Mouse (Mus musculus) ZHBTc4 (cell line): ENCODE data around the gene Zdhhc19.

ENCODE experiments used
- DNase-seq: peaks from one replicate; pipeline ENCODE4 v3.0.0-alpha.2; 2011; ENCODE audit warnings: low read depth, low spot score

The Zdhhc19 gene

DNA sequence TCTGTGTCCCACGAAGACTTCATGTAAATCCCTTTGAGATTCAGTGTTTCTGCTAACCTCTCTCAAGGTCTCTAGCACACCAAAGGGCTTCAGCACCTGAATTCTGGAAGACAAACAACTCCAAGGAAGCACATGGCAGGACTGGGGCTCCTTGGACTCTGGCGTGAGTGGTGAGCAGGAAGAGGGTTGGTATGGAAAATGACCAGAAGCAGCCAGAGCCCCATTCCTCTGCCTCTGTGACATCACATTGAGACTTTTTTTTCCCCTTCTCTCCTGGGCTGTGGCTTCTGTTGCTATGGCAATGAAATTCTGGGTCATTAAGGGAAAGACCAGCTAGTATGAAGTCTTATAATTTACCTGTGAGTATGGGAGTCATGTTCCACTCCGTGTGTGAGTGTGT lies at the start of gene Zdhhc19:
Gene Zdhhc19, plus strand, starts transcription at position 301 of the 400 bp plus-strand sequence.
- DNase-seq = no peak

- DNase-seq = no peak
Measured at GRCm38 (mm10) chr16:32446563-32447138, 49.4 kb upstream of the Zdhhc19 start.

DNA sequence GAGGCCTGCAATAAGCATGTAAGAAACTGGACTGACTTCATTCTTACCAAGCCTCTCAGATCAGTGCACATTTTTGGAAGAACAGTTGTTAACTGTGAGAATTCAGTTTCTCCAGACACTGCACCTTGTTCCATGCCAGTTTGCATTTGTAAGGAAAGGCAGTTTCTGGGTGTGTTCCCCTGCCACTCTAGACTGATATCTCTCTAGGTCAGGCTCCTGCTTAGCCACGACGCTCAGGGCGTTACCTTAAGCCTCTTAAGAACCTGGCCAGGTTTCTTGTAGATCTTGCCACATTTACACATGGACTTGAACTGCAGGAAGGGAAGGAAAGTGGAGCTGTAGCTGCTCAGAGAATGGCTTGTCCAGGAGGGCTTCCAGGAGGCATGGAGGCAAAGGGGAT lies 46.4 kb upstream of the Zdhhc19 start:
- DNase-seq = peak; percentile 24

GRCm38 (mm10) chr16:32450133-32450532 lies 45.9 kb upstream of the Zdhhc19 start:
- no peak for DNase-seq

DNA sequence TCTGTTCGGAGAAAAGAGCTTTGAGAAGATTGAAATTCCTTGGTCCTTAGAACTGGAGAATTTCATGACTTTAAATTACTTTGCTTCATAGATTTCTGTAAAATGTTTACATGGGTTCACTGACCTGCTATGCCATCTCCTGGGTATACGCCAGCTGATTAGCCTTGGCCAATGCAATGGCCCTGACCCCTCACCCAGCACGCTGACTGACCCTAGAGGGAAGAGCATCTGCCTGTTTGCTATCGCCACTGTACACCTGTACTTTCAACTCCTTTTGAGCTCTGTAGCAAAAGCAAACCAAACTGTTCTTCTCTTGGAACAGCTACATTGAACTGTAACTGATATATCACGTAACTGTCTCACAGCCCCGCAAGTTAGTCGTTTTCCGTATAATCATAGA lies 43.0 kb upstream of the Zdhhc19 start:
- no peak for DNase-seq

DNA sequence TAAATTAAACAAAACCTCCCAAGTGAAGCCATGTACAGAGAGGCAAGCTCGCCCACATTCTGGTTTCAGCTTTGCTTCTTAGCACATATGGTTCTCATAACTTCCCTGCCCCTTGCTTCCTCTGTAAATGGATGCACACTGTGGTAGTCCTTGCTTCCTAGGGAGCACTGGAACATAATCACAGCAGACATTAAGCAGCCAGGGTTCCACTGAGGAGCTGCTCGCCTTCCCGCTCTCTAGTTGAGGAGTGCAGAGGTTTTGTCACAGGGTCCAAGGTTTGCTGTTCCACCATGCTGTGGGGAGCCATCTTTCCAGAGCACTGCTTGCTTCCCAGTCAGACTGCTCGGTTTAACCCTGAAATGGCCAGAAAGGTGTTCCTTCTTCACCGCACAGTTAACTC lies 41.4 kb upstream of the Zdhhc19 start:
- DNase-seq = no peak

- DNase-seq = no peak
Measured at GRCm38 (mm10) chr16:32456086-32456485, 40.0 kb upstream of the Zdhhc19 start.

GRCm38 (mm10) chr16:32456761-32457160 lies 39.3 kb upstream of the Zdhhc19 start:
- no peak for DNase-seq

GRCm38 (mm10) chr16:32457589-32458386 lies 38.3 kb upstream of the Zdhhc19 start:
- DNase-seq = peak; percentile 70

- DNase-seq = no peak
Measured at GRCm38 (mm10) chr16:32460518-32460917, 35.5 kb upstream of the Zdhhc19 start.

DNA sequence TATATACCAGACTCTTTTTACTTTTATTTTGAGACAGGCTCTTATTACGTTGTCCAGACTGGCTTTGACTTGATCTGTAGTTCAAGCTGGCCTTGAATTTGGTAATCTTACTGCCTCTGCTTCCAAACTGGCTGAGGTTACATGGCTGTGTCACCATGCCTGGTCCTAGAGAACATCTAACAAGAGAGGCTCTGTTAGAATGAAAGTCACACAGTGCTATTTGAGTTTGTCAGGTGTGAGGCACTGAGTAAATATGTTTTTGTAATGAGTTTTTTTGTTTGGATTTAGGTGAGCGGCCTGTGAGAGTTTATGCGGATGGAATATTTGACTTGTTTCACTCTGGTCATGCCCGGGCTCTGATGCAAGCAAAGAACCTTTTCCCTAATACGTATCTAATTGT lies 34.4 kb upstream of the Zdhhc19 start:
- no peak for DNase-seq

GRCm38 (mm10) chr16:32462950-32463349 lies 33.1 kb upstream of the Zdhhc19 start:
- no peak for DNase-seq

DNA sequence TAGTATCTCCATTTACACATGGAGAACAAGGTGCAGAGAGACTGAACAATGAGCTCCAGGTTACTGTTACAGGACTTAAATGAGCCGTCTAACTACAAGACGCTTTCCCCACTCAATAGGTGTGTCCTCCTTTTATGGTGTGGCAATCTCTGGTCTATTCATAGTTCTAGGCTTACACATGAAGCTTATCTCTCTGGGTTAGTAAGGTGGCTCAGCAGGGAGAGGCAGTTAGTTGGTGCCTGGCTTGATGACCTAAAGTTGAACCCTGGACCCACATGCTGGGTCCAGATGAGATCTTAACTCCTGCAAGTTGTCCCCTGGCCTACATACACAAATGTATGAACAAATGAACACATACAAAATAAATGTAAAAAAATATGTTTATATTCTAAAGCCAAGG lies 32.6 kb upstream of the Zdhhc19 start:
- no peak for DNase-seq

- DNase-seq = no peak
Measured at GRCm38 (mm10) chr16:32464908-32465307, 31.2 kb upstream of the Zdhhc19 start.

DNA sequence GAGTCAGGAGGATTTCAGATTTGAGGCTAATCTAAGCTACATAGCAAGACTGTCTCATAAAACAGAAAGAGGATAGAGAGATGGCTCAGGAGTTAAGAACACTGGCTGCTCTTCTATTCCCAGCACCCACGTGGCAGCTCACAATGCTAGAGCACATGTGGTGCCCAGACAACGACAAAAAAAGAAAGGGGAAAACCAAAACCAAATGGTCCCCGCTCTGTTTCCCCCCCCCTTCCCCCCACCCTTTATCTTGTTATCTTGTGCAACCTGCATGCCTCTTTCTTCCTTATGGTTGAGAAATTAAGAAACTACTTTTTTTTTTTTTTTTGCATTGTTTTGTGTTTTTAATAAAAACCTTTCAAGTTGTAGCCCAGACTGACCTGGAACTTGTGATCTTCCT lies 27.6 kb upstream of the Zdhhc19 start:
- no peak for DNase-seq

GRCm38 (mm10) chr16:32469404-32470105 lies 26.5 kb upstream of the Zdhhc19 start:
- no peak for DNase-seq

GRCm38 (mm10) chr16:32472276-32473015 lies 23.6 kb upstream of the Zdhhc19 start:
- no peak for DNase-seq

DNA sequence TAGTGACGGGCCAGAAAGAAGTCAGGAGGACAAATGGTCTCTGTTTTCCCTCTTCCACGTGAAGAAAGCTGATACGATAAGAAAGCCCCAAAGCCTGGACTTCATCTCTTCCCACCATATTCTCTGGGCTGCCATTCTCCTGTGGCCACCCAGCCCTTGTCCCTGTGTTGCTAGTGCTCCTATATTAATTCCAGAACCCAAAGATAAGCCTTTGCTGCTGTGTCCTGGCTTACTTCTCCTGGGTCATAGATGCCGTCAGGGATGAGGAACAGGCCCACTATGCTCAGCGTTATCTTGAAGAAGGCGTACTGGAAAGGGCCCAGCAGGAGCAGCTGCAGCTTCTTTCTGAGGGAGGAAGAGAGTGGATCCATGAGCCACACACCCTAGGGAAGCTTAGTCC lies 18.8 kb upstream of the Zdhhc19 start:
- DNase-seq = no peak

- DNase-seq = no peak
Measured at GRCm38 (mm10) chr16:32479415-32479814, 16.6 kb upstream of the Zdhhc19 start.

- peak; percentile 85 for DNase-seq
Measured at GRCm38 (mm10) chr16:32484431-32484871, 11.6 kb upstream of the Zdhhc19 start.

GRCm38 (mm10) chr16:32485209-32485608 lies 10.9 kb upstream of the Zdhhc19 start:
- no peak for DNase-seq

DNA sequence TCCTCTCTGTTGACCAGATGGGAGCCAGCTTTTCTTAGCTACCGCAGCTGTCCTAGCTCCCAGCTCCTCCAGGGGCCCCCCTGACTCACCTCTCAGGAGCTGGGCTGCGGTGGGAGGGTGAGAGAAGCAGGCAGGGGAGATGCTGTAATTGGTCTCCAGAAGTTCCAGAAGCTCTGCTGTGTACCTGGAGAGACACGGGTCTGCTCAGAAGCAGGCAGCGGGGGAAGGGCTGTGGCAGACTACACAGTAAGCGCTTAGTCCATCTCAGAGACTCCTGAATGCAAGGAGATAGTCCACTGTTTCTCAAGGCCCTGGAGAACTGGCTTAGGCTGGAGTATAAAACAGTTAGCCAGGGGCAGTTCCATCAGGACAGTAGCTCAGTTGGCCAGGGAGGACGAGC lies 10.0 kb upstream of the Zdhhc19 start:
- DNase-seq = no peak
